Mouse (Mus musculus) embryonic facial prominence, embryonic 11.5 days (tissue): ENCODE results near the gene Tmem120b. TPM values are rescaled to one million over a fixed set of nuclear protein-coding genes. Genes with fewer than 3 reads are reported as not detected.

Experiments
- ATAC-seq: fragments of 200-750 bp; cut with Nextera tagmentation; replicated peaks from 2 replicates; pipeline ENCODE4 v1.8.0; 2017; ENCODE audit warnings: low read depth; ENCODE audit not compliant: insufficient number of reproducible peaks, low FRiP score, low TSS enrichment
- DNase-seq: peaks from one replicate; pipeline ENCODE4 v3.0.0-alpha.2; 2015; ENCODE audit warnings: low spot score
- H3K27ac ChIP-seq: fragments of 300-500 bp; sonication (generic); replicated peaks from 2 replicates; pipeline ENCODE4 v1.5.1; 2014; ENCODE audit warnings: mild to moderate bottlenecking, low read depth, low read length, control low read depth
- H3K27me3 ChIP-seq: fragments of 300-500 bp; sonication (generic); 2 replicates; pipeline ENCODE4 v1.6.1; 2014; ENCODE audit warnings: mild to moderate bottlenecking, low read length, moderate library complexity, mixed read lengths; ENCODE audit not compliant: control insufficient read depth, insufficient read depth
- H3K36me3 ChIP-seq: fragments of 300-500 bp; sonication (generic); replicated peaks from 2 replicates; pipeline ENCODE4 v1.6.1; 2014; ENCODE audit warnings: low read depth, mild to moderate bottlenecking, low read length, moderate library complexity, mixed read lengths; ENCODE audit not compliant: control insufficient read depth, insufficient read depth
- H3K4me1 ChIP-seq: fragments of 300-500 bp; sonication (generic); 2 replicates; pipeline ENCODE4 v1.6.1; 2014; ENCODE audit warnings: low read length, mixed read lengths; ENCODE audit not compliant: control insufficient read depth, insufficient read depth
- H3K4me2 ChIP-seq: fragments of 300-500 bp; sonication (generic); 2 replicates; pipeline ENCODE4 v1.6.1; 2014; ENCODE audit warnings: low read depth, mild to moderate bottlenecking, control low read depth, low read length, moderate library complexity
- H3K4me3 ChIP-seq: fragments of 300-500 bp; sonication (generic); 2 replicates; pipeline ENCODE4 v1.5.1; 2014; ENCODE audit warnings: low read depth, low read length, control low read depth
- H3K9ac ChIP-seq: fragments of 300-500 bp; sonication (generic); replicated peaks from 2 replicates; pipeline ENCODE4 v1.6.1; 2014; ENCODE audit warnings: mild to moderate bottlenecking, control low read depth, low read length
- H3K9me3 ChIP-seq: fragments of 300-500 bp; sonication (generic); replicated peaks from 2 replicates; pipeline ENCODE4 v1.6.1; 2016; ENCODE audit warnings: mild to moderate bottlenecking, low read length, inconsistent platforms, mixed read lengths; ENCODE audit not compliant: control insufficient read depth
- WGBS: fragments of 180-500 bp; shearing (Covaris S2); extraction: QIAGEN DNeasy Blood & Tissue Kit; methylation state at CpG from one replicate; pipeline ENCODE4 v1.1.7; 2014; 5-methylcytosine and 5-hydroxymethylcytosine counted together
- polyA plus RNA-seq: library from polyadenylated mRNA; unstranded; fragments of >200 nt; fragmentation: Nextera tagmentation; extraction: Ambion mirVana; gene quantifications from 2 replicates; pipeline ENCODE4 v1.2.1, GENCODE M21; 2014

Tmem120b gene
- polyA plus RNA-seq, 1 experiment from 2014 or later = 7.9 TPM

DNA sequence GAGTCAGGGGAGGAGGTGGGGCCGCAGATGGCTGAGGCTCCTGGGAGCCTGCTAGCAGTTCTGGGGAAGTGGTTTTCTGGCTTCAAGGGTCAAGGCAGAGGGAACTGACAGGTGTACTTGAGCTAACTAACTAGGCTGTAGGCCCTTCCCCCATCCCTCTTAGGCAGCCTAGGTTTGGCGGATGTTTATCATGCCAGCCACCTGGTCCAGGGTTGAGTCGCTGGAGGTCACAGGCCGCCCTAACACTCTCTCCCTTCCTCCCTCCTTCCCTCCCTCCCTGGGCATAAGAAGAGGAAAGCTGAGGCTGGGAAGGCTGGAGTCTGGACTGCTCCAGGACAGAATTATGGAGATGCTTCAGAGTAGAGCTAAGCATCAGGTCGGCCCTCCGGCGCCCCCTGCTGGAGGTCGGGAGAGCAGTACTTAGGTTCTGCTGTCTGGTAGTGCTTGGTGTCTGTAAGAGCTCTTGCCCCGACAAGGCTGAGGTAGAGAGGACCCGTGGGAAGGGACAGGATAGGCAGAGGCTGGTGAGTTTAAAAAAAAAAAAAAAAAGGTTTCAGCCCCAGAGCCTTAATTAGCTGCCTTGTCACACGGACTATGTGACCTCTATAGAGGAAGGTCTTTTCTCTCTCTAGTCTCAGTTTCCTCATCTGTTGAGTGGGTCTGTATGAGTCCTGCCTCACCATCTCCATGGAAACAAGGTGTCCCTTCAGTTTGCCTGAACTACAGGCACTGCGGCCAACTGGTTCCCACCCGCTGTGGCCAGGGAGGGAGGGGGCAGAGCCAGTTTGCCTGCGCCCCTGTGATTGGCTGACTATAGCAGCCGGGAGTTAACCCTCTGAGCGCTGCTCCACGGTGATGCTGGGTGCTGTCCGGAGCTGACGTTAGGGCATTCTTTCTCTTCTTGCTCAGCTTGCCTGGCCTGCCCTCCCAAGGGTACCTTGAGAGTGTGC lies 81.5 kb downstream of the Tmem120b start:
- Histone ChIP-seq H3K27ac (no peak overlapping the region), H3K36me3 (peaks cover 18% of the 10 kb centered on the region), H3K4me1 (peaks cover 7% of the 10 kb centered on the region), H3K9ac (peak overlapping the region; percentile 20; the same call in 1 of the 2 replicates), H3K4me2 (peak overlapping the region; percentile 39), H3K27me3 (no peaks in the 10 kb centered on the region), H3K4me3 (peak overlapping the region; percentile 14), H3K9me3 (no peaks in the 10 kb centered on the region)
- DNase-seq = peak; percentile 89
- ATAC-seq = peak; percentile 81
- 12% methylated on average over 19 of the region's 19 CpGs for WGBS

DNA sequence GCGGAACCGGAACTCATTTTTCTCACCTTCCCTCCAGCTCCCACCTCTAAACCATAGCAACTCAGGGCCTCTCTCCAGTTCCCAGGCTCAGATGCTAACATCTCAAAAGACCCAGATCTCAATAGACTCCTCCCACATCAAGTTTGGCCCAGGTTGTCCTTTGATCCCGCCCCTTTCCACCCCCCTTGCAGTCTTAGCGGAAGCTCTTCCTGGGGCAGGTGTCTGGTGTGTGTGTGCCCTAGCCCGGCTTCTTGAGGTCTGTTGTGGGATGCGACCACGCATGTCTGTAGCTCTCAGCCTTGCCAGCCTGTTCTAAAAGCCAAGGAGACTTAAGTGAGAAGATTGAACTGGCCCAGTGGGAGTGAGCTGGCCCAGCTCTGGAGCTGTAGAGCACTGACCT lies 82.4 kb downstream of the Tmem120b start:
- H3K27me3 ChIP-seq = no peaks in the 10 kb centered on the region
- no peaks in the 10 kb centered on the region for H3K9me3 ChIP-seq
- H3K9ac ChIP-seq = no peak overlapping the region
- H3K27ac ChIP-seq = no peak overlapping the region
- peaks cover 6% of the 10 kb centered on the region for H3K4me1 ChIP-seq
- peak overlapping the region; percentile 39 for H3K4me2 ChIP-seq
- H3K4me3 ChIP-seq = no peak overlapping the region
- 47% methylated on average over 7 of the region's 7 CpGs for WGBS
- DNase-seq (no peak), ATAC-seq (no peak)
- peaks cover 18% of the 10 kb centered on the region for H3K36me3 ChIP-seq

DNA sequence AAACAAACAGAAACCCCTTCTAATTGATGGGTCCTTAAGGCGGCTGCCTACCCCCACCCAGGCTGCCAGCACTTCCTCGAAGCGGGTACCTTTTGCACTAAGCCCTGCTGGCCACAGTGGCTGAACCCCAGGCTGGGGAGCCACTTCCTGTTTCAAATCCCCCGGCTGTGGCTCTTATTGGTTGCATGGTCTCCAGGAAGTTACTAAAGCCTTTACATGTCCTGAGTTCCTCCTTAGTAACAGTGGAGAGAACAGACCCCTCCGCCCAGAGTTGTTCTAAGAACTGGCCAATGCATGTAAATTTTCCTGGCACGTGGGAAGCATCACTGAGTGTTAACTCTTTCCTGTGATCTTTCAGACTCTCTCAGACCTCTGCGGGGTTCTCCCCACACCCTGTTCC lies 82.9 kb downstream of the Tmem120b start:
- no peak for ATAC-seq
- 43% methylated on average over 7 of the region's 7 CpGs for WGBS

DNA sequence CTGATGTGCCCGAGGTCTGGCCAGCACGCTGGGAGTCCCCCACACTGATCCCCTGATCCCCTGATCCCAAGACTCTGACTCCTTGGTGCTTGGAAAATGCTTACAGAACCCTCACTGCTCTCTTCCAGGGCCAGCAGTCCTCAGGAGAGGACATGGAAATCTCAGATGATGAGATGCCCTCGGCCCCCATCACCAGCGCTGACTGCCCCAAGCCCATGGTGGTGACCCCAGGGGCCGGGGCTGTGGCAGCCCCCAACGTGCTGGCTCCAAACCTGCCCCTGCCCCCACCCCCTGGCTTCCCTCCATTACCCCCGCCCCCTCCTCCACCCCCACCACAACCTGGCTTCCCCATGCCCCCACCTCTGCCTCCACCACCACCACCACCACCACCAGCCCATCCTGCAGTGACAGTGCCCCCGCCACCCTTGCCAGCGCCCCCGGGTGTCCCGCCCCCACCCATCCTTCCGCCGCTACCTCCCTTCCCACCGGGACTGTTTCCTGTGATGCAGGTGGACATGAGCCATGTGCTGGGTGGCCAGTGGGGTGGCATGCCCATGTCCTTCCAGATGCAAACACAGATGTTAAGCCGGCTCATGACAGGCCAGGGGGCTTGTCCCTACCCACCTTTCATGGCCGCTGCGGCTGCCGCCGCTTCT lies 83.6 kb downstream of the Tmem120b start:
- H3K4me2 ChIP-seq = no peak overlapping the region
- H3K36me3 ChIP-seq = peaks cover 16% of the 10 kb centered on the region
- no peaks in the 10 kb centered on the region for H3K9me3 ChIP-seq
- 92% methylated on average over 16 of the region's 19 CpGs for WGBS
- DNase-seq (no peak), ATAC-seq (no peak)
- H3K4me1 ChIP-seq = peaks cover 4% of the 10 kb centered on the region
- no peak overlapping the region for H3K4me3 ChIP-seq
- no peak overlapping the region for H3K27ac ChIP-seq
- H3K9ac ChIP-seq = no peak overlapping the region
- no peaks in the 10 kb centered on the region for H3K27me3 ChIP-seq

More for the DNA sequence above, 82.9 kb downstream of the Tmem120b start:
- Histone ChIP-seq H3K4me2 (no peak overlapping the region), H3K4me3 (no peak overlapping the region), H3K9me3 (no peaks in the 10 kb centered on the region), H3K27me3 (no peaks in the 10 kb centered on the region), H3K27ac (no peak overlapping the region), H3K9ac (no peak overlapping the region), H3K4me1 (peaks cover 4% of the 10 kb centered on the region), H3K36me3 (peaks cover 16% of the 10 kb centered on the region)
- no peak for DNase-seq

DNA sequence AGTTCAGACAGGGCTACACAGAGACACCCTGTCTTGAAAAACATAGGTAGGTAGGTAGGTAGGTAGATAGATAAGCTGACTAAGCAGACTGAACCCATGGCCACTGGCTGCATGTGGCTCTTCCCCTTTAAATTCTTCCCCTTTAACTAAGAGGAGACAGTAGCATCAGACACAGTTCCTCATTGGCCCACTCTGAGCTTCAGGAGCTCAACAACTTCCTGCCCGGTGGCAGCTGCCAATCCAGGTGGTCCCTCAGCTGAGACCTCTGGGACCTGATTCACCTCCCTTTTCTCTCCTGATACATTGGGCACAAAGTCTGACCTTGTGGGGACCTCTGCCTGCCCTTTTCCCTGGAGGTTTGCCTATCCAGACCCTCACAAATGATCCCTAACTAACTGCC lies 84.7 kb downstream of the Tmem120b start:
- H3K9ac ChIP-seq = no peak overlapping the region
- no peak for DNase-seq
- H3K4me3 ChIP-seq = no peak overlapping the region
- no peaks in the 10 kb centered on the region for H3K9me3 ChIP-seq
- H3K27ac ChIP-seq = no peak overlapping the region
- no peaks in the 10 kb centered on the region for H3K27me3 ChIP-seq
- no peak overlapping the region for H3K4me2 ChIP-seq
- peaks cover 4% of the 10 kb centered on the region for H3K4me1 ChIP-seq
- H3K36me3 ChIP-seq = peaks cover 11% of the 10 kb centered on the region
- no peak for ATAC-seq
- 80% methylated on average over 1 of the region's 1 CpGs for WGBS

DNA sequence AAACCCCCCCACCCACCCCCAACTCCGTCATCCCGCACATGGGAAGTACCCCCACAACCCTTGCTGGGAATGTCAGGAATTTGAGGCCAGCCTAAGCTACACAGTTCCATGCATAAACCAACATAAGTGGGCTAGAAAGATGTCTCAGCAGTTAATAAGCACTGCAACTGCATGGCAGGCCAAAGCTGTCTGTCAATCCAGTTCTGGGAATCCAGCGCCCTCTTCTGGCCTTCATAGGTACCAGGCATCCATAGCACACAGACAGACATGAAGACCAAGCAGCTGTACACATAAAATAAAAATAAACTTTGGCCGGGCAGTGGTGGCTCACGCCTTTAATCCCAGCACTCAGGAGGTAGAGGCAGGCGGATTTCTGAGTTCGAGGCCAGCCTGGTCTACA lies 87.2 kb downstream of the Tmem120b start:
- 53% methylated on average over 7 of the region's 7 CpGs for WGBS
- DNase-seq (peak; percentile 76), ATAC-seq (0 out of 2 replicates have a peak, but pooled peaks have one; percentile 15)
- H3K9ac ChIP-seq = no peak overlapping the region
- H3K27me3 ChIP-seq = no peaks in the 10 kb centered on the region
- no peak overlapping the region for H3K4me3 ChIP-seq
- H3K4me1 ChIP-seq = no peaks in the 10 kb centered on the region; the same call in 1 of the 2 replicates
- no peak overlapping the region for H3K27ac ChIP-seq
- no peak overlapping the region for H3K4me2 ChIP-seq
- H3K9me3 ChIP-seq = no peaks in the 10 kb centered on the region
- peaks cover 29% of the 10 kb centered on the region for H3K36me3 ChIP-seq

DNA sequence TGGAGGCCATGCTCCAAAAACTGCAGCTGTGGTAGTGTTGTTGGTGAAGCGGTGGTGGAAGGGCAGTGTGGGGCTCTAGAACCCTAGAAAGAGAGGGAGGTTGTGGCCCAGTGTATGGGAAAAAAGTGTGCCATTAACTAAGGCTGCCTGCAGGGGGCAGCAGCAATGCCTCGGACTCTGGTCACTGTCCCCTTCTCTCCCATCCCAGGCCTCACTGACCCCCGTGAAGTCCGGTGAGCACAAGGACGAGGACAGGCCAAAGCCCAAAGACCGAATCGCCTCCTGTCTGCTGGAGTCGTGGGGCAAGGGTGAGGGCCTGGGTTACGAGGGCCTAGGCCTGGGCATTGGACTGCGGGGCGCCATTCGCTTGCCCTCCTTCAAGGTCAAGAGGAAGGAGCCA lies 88.5 kb downstream of the Tmem120b start:
- Histone ChIP-seq H3K9ac (no peak overlapping the region), H3K4me3 (no peak overlapping the region)

DNA sequence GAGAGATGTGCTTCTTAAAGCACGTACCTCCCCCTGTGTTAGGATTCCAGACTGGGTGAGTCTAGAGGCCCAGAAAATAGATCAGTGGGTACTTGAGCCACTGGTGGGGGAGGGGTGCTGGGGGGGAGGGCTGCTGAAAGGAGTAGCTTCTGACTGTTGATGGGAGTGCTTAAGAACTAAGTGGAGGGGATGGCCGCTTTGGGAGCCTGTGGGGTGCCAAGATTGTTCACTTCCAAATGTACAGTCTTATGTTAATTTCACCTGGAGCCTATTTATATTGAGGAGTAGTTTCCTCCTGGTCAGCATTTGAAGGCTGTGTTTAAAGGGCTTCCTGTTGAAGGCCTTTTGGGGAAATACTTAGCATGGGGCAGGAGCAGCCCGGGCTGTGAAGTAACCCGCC lies 89.8 kb downstream of the Tmem120b start:
- 89% methylated on average over 4 of the region's 4 CpGs for WGBS

More for the DNA sequence above, 88.5 kb downstream of the Tmem120b start:
- H3K9me3 ChIP-seq = no peaks in the 10 kb centered on the region
- ATAC-seq = no peak
- no peak overlapping the region for H3K4me2 ChIP-seq
- DNase-seq = no peak
- no peak overlapping the region for H3K27ac ChIP-seq
- H3K4me1 ChIP-seq = no peaks in the 10 kb centered on the region
- peaks cover 34% of the 10 kb centered on the region for H3K36me3 ChIP-seq
- H3K27me3 ChIP-seq = no peaks in the 10 kb centered on the region
- 85% methylated on average over 12 of the region's 12 CpGs for WGBS

More for the DNA sequence above, 89.8 kb downstream of the Tmem120b start:
- H3K27me3 ChIP-seq = no peaks in the 10 kb centered on the region
- no peaks in the 10 kb centered on the region for H3K9me3 ChIP-seq
- ATAC-seq (no peak), DNase-seq (no peak)
- H3K36me3 ChIP-seq = peaks cover 28% of the 10 kb centered on the region
- no peak overlapping the region for H3K4me3 ChIP-seq
- H3K4me1 ChIP-seq = no peaks in the 10 kb centered on the region
- no peak overlapping the region for H3K27ac ChIP-seq
- no peak overlapping the region for H3K9ac ChIP-seq
- no peak overlapping the region for H3K4me2 ChIP-seq
